Mouse (Mus musculus) liver, embryonic 11.5 days (tissue): ENCODE measurements around the gene Lsmem1. TPM values are rescaled to one million over a fixed set of nuclear protein-coding genes. Genes with fewer than 3 reads are reported as not detected.

Experiments used
- ATAC-seq: fragments of 200-750 bp; cut with Nextera tagmentation; replicated peaks from 2 replicates; pipeline ENCODE4 v1.8.0; 2017; ENCODE audit warnings: moderate number of reproducible peaks, mild to moderate bottlenecking, moderate TSS enrichment, moderate library complexity; ENCODE audit not compliant: low FRiP score
- DNase-seq: peaks from one replicate; pipeline ENCODE4 v3.0.0-alpha.2; 2017; ENCODE audit warnings: low spot score
- H3K27ac ChIP-seq: fragments of 300-500 bp; sonication (generic); 2 replicates; pipeline ENCODE4 v1.5.1; 2014; ENCODE audit warnings: mild to moderate bottlenecking, low read depth, low read length, control low read depth
- H3K27me3 ChIP-seq: fragments of 300-500 bp; sonication (generic); replicated peaks from 2 replicates; pipeline ENCODE4 v1.6.1; 2014; ENCODE audit warnings: low read length, mixed read lengths; ENCODE audit not compliant: control insufficient read depth, insufficient read depth
- H3K36me3 ChIP-seq: fragments of 300-500 bp; sonication (generic); 2 replicates; pipeline ENCODE4 v1.6.1; 2014; ENCODE audit warnings: mild to moderate bottlenecking, low read length, moderate library complexity, mixed read lengths; ENCODE audit not compliant: control insufficient read depth, insufficient read depth
- H3K4me1 ChIP-seq: fragments of 300-500 bp; sonication (generic); replicated peaks from 2 replicates; pipeline ENCODE4 v1.6.1; 2014; ENCODE audit warnings: low read length, mixed read lengths; ENCODE audit not compliant: control insufficient read depth, insufficient read depth
- H3K4me2 ChIP-seq: fragments of 300-500 bp; sonication (generic); 2 replicates; pipeline ENCODE4 v1.6.1; 2014; ENCODE audit warnings: mild to moderate bottlenecking, control low read depth, moderate library complexity
- H3K4me3 ChIP-seq: fragments of 300-500 bp; sonication (generic); 2 replicates; pipeline ENCODE4 v1.5.1; 2014; ENCODE audit warnings: low read depth, low read length, control low read depth
- H3K9ac ChIP-seq: fragments of 300-500 bp; sonication (generic); 2 replicates; pipeline ENCODE4 v1.6.1; 2014; ENCODE audit warnings: low read depth, low read length, control low read depth
- H3K9me3 ChIP-seq: fragments of 300-500 bp; sonication (generic); 2 replicates; pipeline ENCODE4 v1.6.1; 2016; ENCODE audit warnings: low read length, inconsistent platforms, mixed read lengths; ENCODE audit not compliant: control insufficient read depth
- WGBS: fragments of 180-500 bp; shearing (Covaris S2); extraction: QIAGEN DNeasy Blood & Tissue Kit; methylation state at CpG from one replicate; pipeline ENCODE4 v1.1.7; 2014; 5-methylcytosine and 5-hydroxymethylcytosine counted together
- polyA plus RNA-seq: library from polyadenylated mRNA; unstranded; fragments of >200 nt; fragmentation: Nextera tagmentation; extraction: Ambion mirVana; gene quantifications from 2 replicates; pipeline ENCODE4 v1.2.1, GENCODE M21; 2014

Lsmem1 gene
- polyA plus RNA-seq, result 0.14 TPM in 2 replicates

- ATAC-seq, result no peak
- Histone ChIP-seq H3K4me1 (no peaks in the 10 kb centered on the region), H3K4me3 (no peak within 1 kb of the TSS), H3K9me3 (no peaks in the 10 kb centered on the region), H3K27ac (no peak within 1 kb of the TSS), H3K27me3 (no peaks in the 10 kb centered on the region), H3K36me3 (peaks cover 11% of the 10 kb centered on the region), H3K4me2 (no peak within 1 kb of the TSS), H3K9ac (no peak within 1 kb of the TSS)
- WGBS, result 80% methylated on average over 8 of the region's 8 CpGs
- DNase-seq, result no peak
These were observed at the start of gene Lsmem1 for GRCm38 (mm10) chr12:40199302-40199701. Gene Lsmem1, minus strand, starts transcription at chr12:40199490.

DNA sequence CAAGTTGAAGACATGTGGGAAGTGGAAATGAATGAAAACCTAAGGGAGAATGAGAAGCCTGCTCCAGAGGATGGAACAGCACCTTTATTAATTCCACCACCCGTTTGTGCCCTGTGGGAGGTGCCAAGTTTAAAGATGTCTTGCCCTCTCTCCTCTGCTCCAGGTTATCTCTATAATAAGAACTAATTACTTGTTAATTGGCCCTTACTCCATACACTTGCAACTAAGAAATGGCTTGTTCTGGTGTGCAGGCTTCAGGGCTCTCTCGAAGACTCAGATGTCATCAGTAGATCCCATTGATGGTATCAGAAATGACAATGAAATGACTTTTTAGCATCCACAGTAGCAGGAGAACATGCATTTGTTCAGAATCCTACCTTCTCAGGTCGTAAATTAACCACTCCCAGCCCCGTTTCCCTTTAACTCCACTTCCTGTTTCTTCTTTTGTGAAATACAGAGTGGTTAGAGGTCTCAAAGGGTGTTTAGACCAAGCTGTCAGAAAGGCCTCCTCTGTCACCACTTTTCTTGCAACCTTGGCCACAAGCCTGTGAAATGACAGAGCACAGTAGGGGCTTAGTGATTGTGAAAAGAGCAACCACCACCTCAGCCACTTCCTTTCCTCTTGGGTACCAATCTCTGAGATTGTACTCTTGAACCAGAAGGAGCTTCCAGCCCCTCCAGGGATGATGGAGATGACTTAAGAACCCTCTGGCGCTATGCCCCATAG, 49.3 kb upstream of the Lsmem1 start, which contains the start of gene Ifrd1:
Ifrd1 (minus strand) TSS at position 51 of the 727 bp plus-strand sequence.
- Histone ChIP-seq H3K9me3 (no peaks in the 10 kb centered on the region), H3K4me3 (no peak within 1 kb of the TSS), H3K9ac (no peak within 1 kb of the TSS), H3K4me1 (peaks cover 15% of the 10 kb centered on the region; the same call in 1 of the 2 replicates), H3K27ac (no peak within 1 kb of the TSS), H3K4me2 (no peak within 1 kb of the TSS), H3K36me3 (no peaks in the 10 kb centered on the region), H3K27me3 (no peaks in the 10 kb centered on the region)
- ATAC-seq (peak; percentile 6; the same call in 1 of the 2 replicates), DNase-seq (no peak)
- 57% methylated on average over 5 of the region's 5 CpGs for WGBS

GRCm38 (mm10) chr12:40247976-40248375, 48.7 kb upstream of the Lsmem1 start:
- H3K4me2 ChIP-seq, result no peak overlapping the region
- H3K4me3 ChIP-seq, result no peak overlapping the region
- no peak overlapping the region for H3K27ac ChIP-seq
- no peak overlapping the region for H3K9ac ChIP-seq
- 80% methylated on average over 6 of the region's 6 CpGs for WGBS
- no peaks in the 10 kb centered on the region for H3K36me3 ChIP-seq
- H3K9me3 ChIP-seq, result no peaks in the 10 kb centered on the region
- DNase-seq, result no peak
- peaks cover 15% of the 10 kb centered on the region; the same call in 1 of the 2 replicates for H3K4me1 ChIP-seq
- H3K27me3 ChIP-seq, result no peaks in the 10 kb centered on the region
- peak; percentile 92 for ATAC-seq

GRCm38 (mm10) chr12:40247384-40247783, 48.1 kb upstream of the Lsmem1 start:
- 49% methylated on average over 4 of the region's 4 CpGs for WGBS
- Histone ChIP-seq H3K9ac (no peak overlapping the region), H3K36me3 (no peaks in the 10 kb centered on the region), H3K4me3 (no peak overlapping the region), H3K27me3 (no peaks in the 10 kb centered on the region), H3K4me2 (0 out of 2 replicates have a peak overlapping the region, but pooled peaks have one; percentile 15), H3K9me3 (no peaks in the 10 kb centered on the region), H3K4me1 (peaks cover 15% of the 10 kb centered on the region; the same call in 1 of the 2 replicates), H3K27ac (no peak overlapping the region)
- no peak for DNase-seq
- ATAC-seq, result no peak

DNA sequence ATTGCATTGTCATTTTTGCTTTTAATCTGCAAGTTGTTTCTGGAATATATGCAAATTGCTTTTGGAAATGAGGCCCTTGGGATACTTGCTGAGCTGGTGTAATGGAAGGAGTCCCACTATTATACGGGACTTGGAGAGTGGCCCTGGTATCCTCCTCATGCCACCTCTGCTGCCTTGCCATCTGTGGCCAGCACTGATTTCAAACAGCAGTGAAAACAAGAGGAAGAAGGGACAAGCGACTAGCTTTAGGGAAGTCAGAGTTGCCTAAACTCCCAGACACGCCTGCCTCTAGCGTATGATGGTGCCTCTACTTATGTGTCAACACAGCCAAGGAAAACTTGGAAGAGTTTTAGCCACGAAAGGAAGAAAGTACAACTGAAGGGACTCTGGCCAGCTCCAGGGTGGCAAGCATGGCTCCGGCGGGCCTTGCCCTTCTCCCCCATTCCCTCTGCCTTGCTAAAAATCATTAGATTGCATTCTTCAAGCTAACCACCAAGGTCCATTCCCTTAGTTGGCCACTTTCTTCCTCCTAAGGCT, 46.2 kb upstream of the Lsmem1 start:
- DNase-seq, result no peak
- Histone ChIP-seq H3K4me3 (no peak overlapping the region), H3K27me3 (no peaks in the 10 kb centered on the region), H3K9ac (no peak overlapping the region), H3K4me2 (no peak overlapping the region), H3K36me3 (no peaks in the 10 kb centered on the region), H3K27ac (no peak overlapping the region), H3K9me3 (no peaks in the 10 kb centered on the region), H3K4me1 (peaks cover 15% of the 10 kb centered on the region; the same call in 1 of the 2 replicates)
- 78% methylated on average over 7 of the region's 7 CpGs for WGBS
- no peak for ATAC-seq

DNA sequence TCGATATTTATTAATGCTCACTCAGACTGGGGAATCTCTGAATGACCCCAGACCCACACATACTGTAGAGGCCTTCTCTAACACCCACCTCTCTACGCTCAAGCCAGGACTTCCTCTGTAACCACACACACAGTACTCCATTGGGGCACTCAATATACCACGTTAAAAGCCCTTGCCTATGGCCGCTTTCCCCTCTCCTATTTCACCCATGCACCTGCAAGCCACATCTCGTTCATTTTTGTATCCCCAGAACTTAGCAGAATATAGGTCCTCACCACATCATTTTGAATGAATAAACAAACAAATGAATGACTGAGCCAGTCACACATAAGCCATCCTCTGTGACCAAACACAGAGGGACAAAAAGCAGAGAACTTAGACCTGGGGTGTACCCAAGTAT, 45.6 kb upstream of the Lsmem1 start:
- Histone ChIP-seq H3K27ac (no peak overlapping the region), H3K9ac (no peak overlapping the region), H3K4me3 (no peak overlapping the region), H3K4me1 (peaks cover 15% of the 10 kb centered on the region; the same call in 1 of the 2 replicates), H3K4me2 (no peak overlapping the region), H3K9me3 (no peaks in the 10 kb centered on the region), H3K36me3 (no peaks in the 10 kb centered on the region), H3K27me3 (no peaks in the 10 kb centered on the region)
- ATAC-seq (no peak), DNase-seq (no peak)
- WGBS, result 79% methylated on average over 5 of the region's 5 CpGs

DNA sequence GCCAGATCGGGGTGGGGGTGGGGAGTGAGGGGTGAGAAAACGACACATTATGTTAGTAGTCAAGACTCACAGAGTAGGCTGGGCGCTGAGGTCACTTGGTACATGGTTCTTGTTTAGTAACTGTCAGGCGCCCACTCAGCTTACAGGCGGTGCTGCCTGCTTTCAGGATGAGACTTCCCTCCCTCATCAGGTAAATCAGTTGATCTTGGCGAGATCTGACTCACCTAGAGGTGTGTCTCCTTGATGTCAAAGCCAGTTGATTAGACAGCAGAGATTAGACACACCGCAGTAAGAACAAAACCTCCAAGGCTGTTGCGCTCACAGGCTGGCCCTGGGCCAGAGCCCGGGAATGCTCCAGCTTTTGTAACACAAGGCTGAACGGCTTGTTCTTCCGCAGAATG, 44.5 kb upstream of the Lsmem1 start:
- H3K4me2 ChIP-seq, result no peak overlapping the region
- DNase-seq, result no peak

DNA sequence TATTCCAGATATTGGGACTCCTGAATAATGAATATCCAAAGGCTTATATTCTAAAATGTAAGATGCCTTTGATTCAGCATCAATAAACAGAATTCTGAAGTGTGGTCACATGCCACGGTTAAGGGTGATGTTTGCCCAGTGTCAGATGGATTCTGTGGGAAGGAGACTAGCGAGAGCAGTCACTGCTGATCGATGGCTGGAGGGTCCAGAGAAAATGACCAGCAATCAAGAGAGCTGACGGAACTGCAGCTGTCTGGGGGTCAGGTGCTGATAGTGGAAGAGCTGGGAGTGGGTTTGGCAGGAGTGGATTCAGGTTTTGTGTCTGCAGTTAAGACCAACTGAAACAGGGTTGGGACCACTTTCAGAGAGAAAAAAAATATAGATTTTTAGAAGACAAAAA, 44.0 kb upstream of the Lsmem1 start:
- H3K4me2 ChIP-seq, result no peak overlapping the region
- 69% methylated on average over 4 of the region's 4 CpGs for WGBS

More for the DNA sequence above, 44.5 kb upstream of the Lsmem1 start:
- WGBS, result 65% methylated on average over 11 of the region's 11 CpGs
- Histone ChIP-seq H3K9me3 (no peaks in the 10 kb centered on the region), H3K4me1 (peaks cover 15% of the 10 kb centered on the region; the same call in 1 of the 2 replicates), H3K27me3 (no peaks in the 10 kb centered on the region), H3K36me3 (no peaks in the 10 kb centered on the region), H3K4me3 (no peak overlapping the region), H3K27ac (no peak overlapping the region), H3K9ac (no peak overlapping the region)
- no peak for ATAC-seq

More for the DNA sequence above, 44.0 kb upstream of the Lsmem1 start:
- Histone ChIP-seq H3K36me3 (no peaks in the 10 kb centered on the region), H3K9ac (no peak overlapping the region), H3K4me1 (peaks cover 11% of the 10 kb centered on the region; the same call in 1 of the 2 replicates), H3K9me3 (no peaks in the 10 kb centered on the region), H3K27me3 (no peaks in the 10 kb centered on the region), H3K4me3 (no peak overlapping the region), H3K27ac (no peak overlapping the region)
- DNase-seq, result no peak
- no peak for ATAC-seq
